Mouse (Mus musculus) forebrain, embryonic 10.5 days (tissue): Measurements from ENCODE around the gene Ambn. TPM values are rescaled to one million over a fixed set of nuclear protein-coding genes. Genes with fewer than 3 reads are reported as not detected.
"Not testable (repeated sequence)": the region's sequence is repeated elsewhere in the genome, so short reads cannot be mapped to it uniquely, and the experiment has no call there.

Source experiments
- DNase-seq: peaks from one replicate; pipeline ENCODE4 v3.0.0-alpha.2; 2017; ENCODE audit warnings: low spot score; ENCODE audit errors: extremely low spot score
- H3K27ac ChIP-seq: fragments of 300-500 bp; sonication (generic); 2 replicates; pipeline ENCODE4 v1.5.1; 2016; ENCODE audit warnings: mild to moderate bottlenecking
- H3K27me3 ChIP-seq: fragments of 300-500 bp; sonication (generic); 2 replicates; pipeline ENCODE4 v1.6.1; 2016; ENCODE audit warnings: mild to moderate bottlenecking; ENCODE audit not compliant: poor library complexity, severe bottlenecking
- H3K36me3 ChIP-seq: fragments of 300-500 bp; sonication (generic); replicated peaks from 2 replicates; pipeline ENCODE4 v1.6.1; 2016; ENCODE audit warnings: mild to moderate bottlenecking, moderate library complexity
- H3K4me1 ChIP-seq: fragments of 300-500 bp; sonication (generic); 2 replicates; pipeline ENCODE4 v1.6.1; 2016
- H3K4me3 ChIP-seq: fragments of 300-500 bp; sonication (generic); 2 replicates; pipeline ENCODE4 v1.5.1; 2016; ENCODE audit warnings: mild to moderate bottlenecking, moderate library complexity
- H3K9me3 ChIP-seq: fragments of 300-500 bp; sonication (generic); 2 replicates; pipeline ENCODE4 v1.6.1; 2016; ENCODE audit warnings: mild to moderate bottlenecking, moderate library complexity
- WGBS: fragments of 180-500 bp; shearing (Covaris S2); methylation state at CpG from one replicate; pipeline ENCODE4 v1.1.7; 2016; 5-methylcytosine and 5-hydroxymethylcytosine counted together
- polyA plus RNA-seq: library from polyadenylated mRNA; unstranded; fragments of >200 nt; fragmentation: Nextera tagmentation; extraction: Ambion mirVana; gene quantifications from 2 replicates; pipeline ENCODE4 v1.2.1, GENCODE M21; 2016

The Ambn gene
- polyA plus RNA-seq: 0.16 TPM in 1 of 2 replicates, not detected in the other

- no peaks in the 10 kb centered on the region for H3K9me3 ChIP-seq
- H3K4me3 ChIP-seq: no peak within 1 kb of the TSS
- no peaks in the 10 kb centered on the region for H3K27me3 ChIP-seq
- H3K4me1 ChIP-seq: no peaks in the 10 kb centered on the region
- H3K27ac ChIP-seq: no peak within 1 kb of the TSS
- 84% methylated on average over 3 of the region's 3 CpGs for WGBS
- H3K36me3 ChIP-seq: no peaks in the 10 kb centered on the region
- DNase-seq: no peak
Observed at GRCm38 (mm10) chr5:88455691-88456090, at the start of gene Ambn. Ambn (plus strand) TSS chr5:88455991.

- Histone ChIP-seq H3K36me3 (no peaks in the 10 kb centered on the region), H3K27ac (no peak overlapping the region), H3K4me3 (no peak overlapping the region), H3K4me1 (no peaks in the 10 kb centered on the region), H3K9me3 (no peaks in the 10 kb centered on the region), H3K27me3 (no peaks in the 10 kb centered on the region)
- 93% methylated on average over 8 of the region's 8 CpGs for WGBS
- DNase-seq: no peak
Observed at GRCm38 (mm10) chr5:88420319-88421065, 35.3 kb upstream of the Ambn start.

- DNase-seq, H3K4me1 ChIP-seq, H3K27ac ChIP-seq, H3K27me3 ChIP-seq, H3K9me3 ChIP-seq, H3K4me3 ChIP-seq, H3K36me3 ChIP-seq: not testable (repeated sequence)
- WGBS: 70% methylated on average over 2 of the region's 2 CpGs
Observed at GRCm38 (mm10) chr5:88424892-88425291, 30.9 kb upstream of the Ambn start.

GRCm38 (mm10) chr5:88426753-88427152 lies 29.0 kb upstream of the Ambn start:
- no peak overlapping the region for H3K27ac ChIP-seq
- WGBS: 54% methylated on average over 1 of the region's 1 CpGs
- H3K27me3 ChIP-seq: no peaks in the 10 kb centered on the region
- H3K9me3 ChIP-seq: no peaks in the 10 kb centered on the region
- H3K36me3 ChIP-seq: no peaks in the 10 kb centered on the region
- H3K4me3 ChIP-seq: no peak overlapping the region
- DNase-seq: no peak
- H3K4me1 ChIP-seq: peaks cover 6% of the 10 kb centered on the region

- 98% methylated on average over 2 of the region's 2 CpGs for WGBS
Observed at GRCm38 (mm10) chr5:88467471-88467870, 11.7 kb downstream of the Ambn start.

GRCm38 (mm10) chr5:88468807-88469704 lies 13.3 kb downstream of the Ambn start:
- no peaks in the 10 kb centered on the region for H3K27me3 ChIP-seq
- no peak for DNase-seq
- WGBS: 87% methylated on average over 4 of the region's 4 CpGs
- H3K4me3 ChIP-seq: no peak overlapping the region
- no peaks in the 10 kb centered on the region for H3K36me3 ChIP-seq
- no peak overlapping the region for H3K27ac ChIP-seq
- no peaks in the 10 kb centered on the region for H3K9me3 ChIP-seq
- no peaks in the 10 kb centered on the region for H3K4me1 ChIP-seq

More at GRCm38 (mm10) chr5:88467471-88467870, 11.7 kb downstream of the Ambn start:
- DNase-seq: no peak
- Histone ChIP-seq H3K27ac (no peak overlapping the region), H3K9me3 (no peaks in the 10 kb centered on the region), H3K4me1 (no peaks in the 10 kb centered on the region), H3K36me3 (no peaks in the 10 kb centered on the region), H3K4me3 (no peak overlapping the region), H3K27me3 (no peaks in the 10 kb centered on the region)

GRCm38 (mm10) chr5:88487675-88488074 lies 31.9 kb downstream of the Ambn start, which contains the start of gene Enam:
Enam (plus strand) TSS chr5:88487975.
- no peak within 1 kb of the TSS for H3K27ac ChIP-seq
- H3K27me3 ChIP-seq: no peaks in the 10 kb centered on the region
- no peaks in the 10 kb centered on the region for H3K9me3 ChIP-seq
- no peak for DNase-seq
- H3K4me1 ChIP-seq: peaks cover 8% of the 10 kb centered on the region; the same call in 1 of the 2 replicates
- no peaks in the 10 kb centered on the region for H3K36me3 ChIP-seq
- no peak within 1 kb of the TSS for H3K4me3 ChIP-seq

- 83% methylated on average over 2 of the region's 2 CpGs for WGBS
- Histone ChIP-seq H3K27me3 (no peaks in the 10 kb centered on the region), H3K36me3 (no peaks in the 10 kb centered on the region), H3K27ac (no peak overlapping the region), H3K4me3 (no peak overlapping the region), H3K9me3 (no peaks in the 10 kb centered on the region), H3K4me1 (peaks cover 8% of the 10 kb centered on the region; the same call in 1 of the 2 replicates)
- no peak for DNase-seq
Observed at GRCm38 (mm10) chr5:88489004-88489403, 33.2 kb downstream of the Ambn start.

- WGBS: 59% methylated on average over 5 of the region's 5 CpGs
- peaks cover 8% of the 10 kb centered on the region; the same call in 1 of the 2 replicates for H3K4me1 ChIP-seq
- no peak for DNase-seq
- H3K27ac ChIP-seq: no peak overlapping the region
- no peaks in the 10 kb centered on the region for H3K36me3 ChIP-seq
- no peak overlapping the region for H3K4me3 ChIP-seq
- H3K9me3 ChIP-seq: no peaks in the 10 kb centered on the region
- H3K27me3 ChIP-seq: no peaks in the 10 kb centered on the region
Observed at GRCm38 (mm10) chr5:88491111-88491510, 35.3 kb downstream of the Ambn start.

- peaks cover 6% of the 10 kb centered on the region for H3K9me3 ChIP-seq
- H3K4me1 ChIP-seq: no peaks in the 10 kb centered on the region
- H3K27me3 ChIP-seq: no peaks in the 10 kb centered on the region
- H3K27ac ChIP-seq: no peak overlapping the region
- WGBS: 95% methylated on average over 3 of the region's 3 CpGs
- no peaks in the 10 kb centered on the region for H3K36me3 ChIP-seq
- H3K4me3 ChIP-seq: no peak overlapping the region
- DNase-seq: no peak
Observed at GRCm38 (mm10) chr5:88499781-88500180, 44.0 kb downstream of the Ambn start.

- H3K27me3 ChIP-seq: no peaks in the 10 kb centered on the region
- WGBS: 57% methylated on average over 1 of the region's 1 CpGs
- no peaks in the 10 kb centered on the region for H3K9me3 ChIP-seq
- H3K36me3 ChIP-seq: no peaks in the 10 kb centered on the region
- H3K4me3 ChIP-seq: no peak overlapping the region
- H3K4me1 ChIP-seq: no peaks in the 10 kb centered on the region
- DNase-seq: no peak
- no peak overlapping the region for H3K27ac ChIP-seq
Observed at GRCm38 (mm10) chr5:88508555-88508954, 52.8 kb downstream of the Ambn start.

GRCm38 (mm10) chr5:88508990-88509389 lies 53.2 kb downstream of the Ambn start:
- 92% methylated on average over 1 of the region's 1 CpGs for WGBS
- DNase-seq: no peak
- no peak overlapping the region for H3K4me3 ChIP-seq
- H3K27ac ChIP-seq: no peak overlapping the region
- H3K27me3 ChIP-seq: no peaks in the 10 kb centered on the region
- no peaks in the 10 kb centered on the region for H3K9me3 ChIP-seq
- no peaks in the 10 kb centered on the region for H3K4me1 ChIP-seq
- H3K36me3 ChIP-seq: no peaks in the 10 kb centered on the region
